Mouse (Mus musculus) MEL (cell line): ENCODE results near the gene Farsa. TPM values are rescaled to one million over a fixed set of nuclear protein-coding genes. Genes with fewer than 3 reads are reported as not detected.
A peak's percentile ranks its signal among the peaks of the same experiment; 100 is the strongest.

Source experiments
- DNase-seq: peaks from one replicate; pipeline ENCODE4 v3.0.0; 2011; ENCODE audit warnings: low read depth, low spot score
- H3K27ac ChIP-seq: 2 replicates; pipeline ENCODE4 v1.5.1; 2012; ENCODE audit warnings: low read depth, mild to moderate bottlenecking, control low read depth, low read length, moderate library complexity; ENCODE audit not compliant: control insufficient read depth
- H3K27me3 ChIP-seq, 2 experiments: fragments of 150-350 bp in 1 of 2; sonication (generic) in 1 of 2; 2 replicates each; pipeline ENCODE4 v1.6.1; 2012; ENCODE audit warnings: low read length in 2 of 2, mild to moderate bottlenecking in 2 of 2, improper control_type of control experiment in 1 of 2, moderate library complexity in 1 of 2; ENCODE audit not compliant: insufficient read depth in 2 of 2, control insufficient read depth in 1 of 2
- H3K36me3 ChIP-seq, 2 experiments: 2 replicates each; pipeline ENCODE4 v1.6.1; 2012 to 2014; ENCODE audit warnings: low read length in 2 of 2, improper control_type of control experiment in 1 of 2, inconsistent platforms in 1 of 2, mild to moderate bottlenecking in 1 of 2; ENCODE audit not compliant: insufficient read depth in 2 of 2, control insufficient read depth in 1 of 2
- H3K4me1 ChIP-seq, 2 experiments: fragments of 150-350 bp in 1 of 2; sonication (generic) in 1 of 2; 2 replicates each; pipeline ENCODE4 v1.6.1; 2012; ENCODE audit warnings: low read length in 2 of 2, improper control_type of control experiment in 1 of 2, mild to moderate bottlenecking in 1 of 2; ENCODE audit not compliant: insufficient read depth in 2 of 2, control insufficient read depth in 1 of 2
- H3K4me3 ChIP-seq, 2 experiments: fragments of 150-350 bp in 1 of 2; sonication (generic) in 1 of 2; 2 replicates each; pipeline ENCODE4 v1.5.1; 2012; ENCODE audit warnings: low read depth in 2 of 2, low read length in 2 of 2, mild to moderate bottlenecking in 2 of 2, moderate library complexity in 2 of 2, control low read depth in 1 of 2, improper control_type of control experiment in 1 of 2; ENCODE audit not compliant: control insufficient read depth in 1 of 2, insufficient read depth in 1 of 2
- H3K79me2 ChIP-seq: 2 replicates; pipeline ENCODE4 v1.6.1; 2012; ENCODE audit warnings: mild to moderate bottlenecking, low read length, moderate library complexity; ENCODE audit not compliant: control insufficient read depth, poor library complexity, insufficient read depth
- H3K9ac ChIP-seq: 2 replicates; pipeline ENCODE4 v1.6.1; 2012; ENCODE audit warnings: low read depth, mild to moderate bottlenecking, control low read depth, low read length, moderate library complexity; ENCODE audit not compliant: control insufficient read depth, poor library complexity, severe bottlenecking
- H3K9me3 ChIP-seq: fragments of 150-350 bp; sonication (generic); replicated peaks from 2 replicates; pipeline ENCODE4 v1.6.1; 2012; ENCODE audit warnings: mild to moderate bottlenecking, low read length, improper control_type of control experiment, moderate library complexity; ENCODE audit not compliant: insufficient read depth
- CHD1 ChIP-seq: IDR thresholded peaks from 2 replicates; pipeline ENCODE4 v1.6.1; 2012; ENCODE audit warnings: low read depth, mild to moderate bottlenecking, inconsistent platforms, low read length, improper control_type of control experiment
- ELF1 ChIP-seq: IDR thresholded peaks from 2 replicates; pipeline ENCODE4 v1.6.1; 2014; ENCODE audit warnings: low read depth, mild to moderate bottlenecking, inconsistent platforms, low read length, improper control_type of control experiment, moderate library complexity
- ETS1 ChIP-seq: IDR thresholded peaks from 2 replicates; pipeline ENCODE4 v1.6.1; 2012; ENCODE audit warnings: low read depth, mild to moderate bottlenecking, inconsistent platforms, low read length, improper control_type of control experiment, moderate library complexity
- GABPA ChIP-seq: IDR thresholded peaks from 2 replicates; pipeline ENCODE4 v1.6.1; 2012; ENCODE audit warnings: low read depth, mild to moderate bottlenecking, inconsistent platforms, low read length, improper control_type of control experiment, moderate library complexity
- GATA1 ChIP-seq: IDR thresholded peaks from 2 replicates; pipeline ENCODE4 v1.6.1; 2011; ENCODE audit warnings: low read depth, low read length, improper control_type of control experiment
- HCFC1 ChIP-seq: IDR thresholded peaks from 2 replicates; pipeline ENCODE4 v1.6.1; 2012; ENCODE audit warnings: low read depth, mild to moderate bottlenecking, inconsistent platforms, low read length, improper control_type of control experiment, moderate library complexity
- JUND ChIP-seq: IDR thresholded peaks from 2 replicates; pipeline ENCODE4 v1.6.1; 2011; ENCODE audit warnings: low read depth, mild to moderate bottlenecking, improper control_type of control experiment, low read length
- KAT2A ChIP-seq: conservative IDR thresholded peaks from 2 replicates; pipeline ENCODE4 v1.6.1; 2012; ENCODE audit warnings: low read depth, low read length, improper control_type of control experiment, inconsistent platforms
- MAFK ChIP-seq: IDR thresholded peaks from 2 replicates; pipeline ENCODE4 v1.6.1; 2011; ENCODE audit warnings: low read depth, mild to moderate bottlenecking, low read length, improper control_type of control experiment, borderline replicate concordance
- MEF2A ChIP-seq: IDR thresholded peaks from 2 replicates; pipeline ENCODE4 v1.6.1; 2014; ENCODE audit warnings: low read depth, mild to moderate bottlenecking, inconsistent platforms, low read length, improper control_type of control experiment; ENCODE audit not compliant: poor library complexity, insufficient replicate concordance, severe bottlenecking; ENCODE audit errors: extremely low read depth
- MYC ChIP-seq: IDR thresholded peaks from 2 replicates; pipeline ENCODE4 v1.6.1; 2011; ENCODE audit warnings: low read depth, mild to moderate bottlenecking, low read length, improper control_type of control experiment, moderate library complexity
- NELFE ChIP-seq: IDR thresholded peaks from 2 replicates; pipeline ENCODE4 v1.6.1; 2011; ENCODE audit warnings: low read depth, low read length, improper control_type of control experiment
- POLR2AphosphoS2 ChIP-seq: IDR thresholded peaks from 2 replicates; pipeline ENCODE4 v1.6.1; 2011; ENCODE audit warnings: low read length, improper control_type of control experiment
- POLR2AphosphoS5 ChIP-seq: IDR thresholded peaks from 2 replicates; pipeline ENCODE4 v1.6.1; 2012; ENCODE audit warnings: low read depth, borderline replicate concordance, mild to moderate bottlenecking, inconsistent platforms, low read length, moderate library complexity, mixed read lengths
- RCOR1 ChIP-seq: IDR thresholded peaks from 2 replicates; pipeline ENCODE4 v1.6.1; 2012; ENCODE audit warnings: low read depth, mild to moderate bottlenecking, inconsistent platforms, low read length, improper control_type of control experiment
- SIN3A ChIP-seq: IDR thresholded peaks from 2 replicates; pipeline ENCODE4 v1.6.1; 2012; ENCODE audit warnings: low read length, improper control_type of control experiment, inconsistent platforms
- SMC3 ChIP-seq: IDR thresholded peaks from 2 replicates; pipeline ENCODE4 v1.6.1; 2011; ENCODE audit warnings: low read depth, low read length, improper control_type of control experiment
- TAL1 ChIP-seq: IDR thresholded peaks from 2 replicates; pipeline ENCODE4 v1.6.1; 2012; ENCODE audit warnings: mild to moderate bottlenecking, inconsistent platforms, low read length, moderate library complexity, mixed read lengths
- TBP ChIP-seq: IDR thresholded peaks from 2 replicates; pipeline ENCODE4 v1.8.0; 2011; ENCODE audit warnings: low read depth, low read length, improper control_type of control experiment
- TCF12 ChIP-seq: IDR thresholded peaks from 2 replicates; pipeline ENCODE4 v1.6.1; 2014; ENCODE audit warnings: low read depth, mild to moderate bottlenecking, inconsistent platforms, low read length, improper control_type of control experiment, moderate library complexity
- USF1 ChIP-seq: IDR thresholded peaks from 2 replicates; pipeline ENCODE4 v1.6.1; 2014; ENCODE audit warnings: low read depth, mild to moderate bottlenecking, inconsistent platforms, low read length, improper control_type of control experiment, moderate library complexity
- ZC3H11A ChIP-seq: IDR thresholded peaks from 2 replicates; pipeline ENCODE4 v1.6.1; 2012; ENCODE audit warnings: low read depth, mild to moderate bottlenecking, inconsistent platforms, low read length, improper control_type of control experiment
- ZMIZ1 ChIP-seq: IDR thresholded peaks from 2 replicates; pipeline ENCODE4 v1.6.1; 2012; ENCODE audit warnings: low read depth, mild to moderate bottlenecking, inconsistent platforms, low read length, improper control_type of control experiment, moderate library complexity
- polyA plus RNA-seq, 2 experiments: library from polyadenylated mRNA; stranded (reverse) in 1 of 2; unstranded in 1 of 2; fragments of >175 nt in 1 of 2; fragments of >200 nt in 1 of 2; gene quantifications; 2 replicates each; pipeline versions ENCODE4 v1.2.1 to v1.2.4; 2012; ENCODE audit warnings: low replicate concordance in 2 of 2, low read depth in 1 of 2; ENCODE audit not compliant: insufficient read length in 2 of 2, insufficient read depth in 1 of 2, missing spikeins in 1 of 2
- total RNA-seq: library from RNA; depleted of rRNA; stranded (reverse); fragments of 300-350 nt; gene quantifications from 2 replicates; pipeline ENCODE4 v1.2.3, GENCODE M21; 2012

Farsa gene
- total and polyA plus RNA-seq, 3 experiments: 152 to 295 (median 245) TPM

- no peak for TF ChIP-seq ZMIZ1
- TF ChIP-seq CHD1: 0 out of 2 replicates have a peak, but pooled peaks have one; percentile 20
- TF ChIP-seq, all 39 proteins: peak for 1
- peak; percentile 51 for DNase-seq
- peak overlapping the region; percentile 98 for H3K9ac ChIP-seq
- H3K4me3 ChIP-seq: peak overlapping the region; percentile 91 to 96
- peak overlapping the region; percentile 87 for H3K27ac ChIP-seq
- peaks cover 18% of the 10 kb centered on the region for H3K79me2 ChIP-seq
- H3K27me3 ChIP-seq: no peaks in the 10 kb centered on the region
- H3K36me3 ChIP-seq: peaks cover 8 to 33% of the 10 kb centered on the region in 2 experiments
- H3K4me1 ChIP-seq: peaks cover 2 to 12% of the 10 kb centered on the region in 2 experiments
- no peaks in the 10 kb centered on the region for H3K9me3 ChIP-seq
Measured at GRCm38 (mm10) chr8:84839411-84839810, 17.4 kb upstream of the Farsa start.

- Histone ChIP-seq H3K9me3 (no peaks in the 10 kb centered on the region), H3K9ac (peak overlapping the region; percentile 98), H3K4me3 (peak overlapping the region; percentile 91 to 96), H3K27me3 (no peaks in the 10 kb centered on the region), H3K27ac (peak overlapping the region; percentile 87), H3K4me1 (peaks cover 2 to 16% of the 10 kb centered on the region in 2 experiments), H3K36me3 (peaks cover 8 to 34% of the 10 kb centered on the region in 2 experiments), H3K79me2 (peaks cover 22% of the 10 kb centered on the region)
- TF ChIP-seq ZMIZ1 (no peak), MAFK (peak; percentile 94), GATA1 (no peak)
- no peak for DNase-seq
Measured at GRCm38 (mm10) chr8:84839875-84840247, 16.9 kb upstream of the Farsa start.

GRCm38 (mm10) chr8:84840248-84840999 lies 16.4 kb upstream of the Farsa start, which contains the start of gene Rad23a:
Gene Rad23a, minus strand, starts transcription at chr8:84840665.
- H3K9me3 ChIP-seq: no peaks in the 10 kb centered on the region
- peak within 1 kb of the TSS; percentile 91 to 96 for H3K4me3 ChIP-seq
- peak within 1 kb of the TSS; percentile 98 for H3K9ac ChIP-seq
- peaks cover 13 to 38% of the 10 kb centered on the region in 2 experiments for H3K36me3 ChIP-seq
- peaks cover 2 to 18% of the 10 kb centered on the region in 2 experiments for H3K4me1 ChIP-seq
- peaks cover 28% of the 10 kb centered on the region for H3K79me2 ChIP-seq
- peak within 1 kb of the TSS; percentile 87 for H3K27ac ChIP-seq
- no peaks in the 10 kb centered on the region for H3K27me3 ChIP-seq
- peak; percentile 98 for DNase-seq
- TF ChIP-seq TAL1: no peak
- peak; percentile 93 for TF ChIP-seq ETS1
- peak; percentile 66 for TF ChIP-seq NELFE
- peak; percentile 99 for TF ChIP-seq POLR2AphosphoS2
- TF ChIP-seq KAT2A: peak; percentile 76; the same call in 1 of the 2 replicates
- peak; percentile 59; the same call in 1 of the 2 replicates for TF ChIP-seq GABPA
- peak; percentile 88 for TF ChIP-seq POLR2AphosphoS5
- TF ChIP-seq MYC: peak; percentile 52; the same call in 1 of the 2 replicates
- no peak for TF ChIP-seq ZC3H11A
- peak; percentile 92 for TF ChIP-seq HCFC1
- peak; percentile 63 for TF ChIP-seq TBP
- TF ChIP-seq SMC3: peak; percentile 27; the same call in 1 of the 2 replicates
- no peak for TF ChIP-seq MEF2A
- TF ChIP-seq RCOR1: peak; percentile 66; the same call in 1 of the 2 replicates
- peak; percentile 76 for TF ChIP-seq ELF1
- TF ChIP-seq GATA1: no peak
- TF ChIP-seq SIN3A: peak; percentile 66
- peak; percentile 77; the same call in 1 of the 2 replicates for TF ChIP-seq JUND
- TF ChIP-seq USF1: no peak
- TF ChIP-seq TCF12: peak; percentile 59; the same call in 1 of the 2 replicates
